Mouse (Mus musculus) urinary bladder, postnatal 4 days (tissue): ENCODE measurements around the gene Tmbim7.
A peak's percentile ranks its signal among the peaks of the same experiment; 100 is the strongest.
"Not testable (repeated sequence)": the region's sequence is repeated elsewhere in the genome, so short reads cannot be mapped to it uniquely, and the experiment has no call there.

Source experiments
- DNase-seq, 2 experiments: peaks; one replicate each; pipeline ENCODE4 v3.0.0; 2021 to 2022; ENCODE audit warnings: low spot score in 2 of 2

Tmbim7 gene

DNA sequence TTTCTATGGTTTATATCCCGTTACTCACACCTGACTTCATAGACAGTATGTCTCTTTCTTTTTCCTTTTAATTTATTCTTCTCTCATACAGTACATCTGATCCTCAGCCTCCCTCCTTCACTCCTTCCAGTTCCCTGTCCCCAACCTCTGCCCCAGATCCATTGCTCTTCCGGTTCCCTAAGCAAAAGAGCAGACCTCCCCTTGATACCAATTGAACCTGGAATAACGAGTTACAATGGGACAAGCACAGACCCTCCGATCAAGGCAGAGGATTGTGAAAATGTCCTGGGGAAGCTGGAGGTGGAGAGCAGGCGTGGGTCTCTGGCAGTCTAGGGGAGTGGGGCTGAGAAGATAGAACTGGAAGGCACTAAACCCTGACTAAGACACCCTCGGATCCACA lies at the start of gene Tmbim7:
Gene Tmbim7, plus strand, starts transcription at position 301 of the 400 bp plus-strand sequence.
- DNase-seq = no peak

DNA sequence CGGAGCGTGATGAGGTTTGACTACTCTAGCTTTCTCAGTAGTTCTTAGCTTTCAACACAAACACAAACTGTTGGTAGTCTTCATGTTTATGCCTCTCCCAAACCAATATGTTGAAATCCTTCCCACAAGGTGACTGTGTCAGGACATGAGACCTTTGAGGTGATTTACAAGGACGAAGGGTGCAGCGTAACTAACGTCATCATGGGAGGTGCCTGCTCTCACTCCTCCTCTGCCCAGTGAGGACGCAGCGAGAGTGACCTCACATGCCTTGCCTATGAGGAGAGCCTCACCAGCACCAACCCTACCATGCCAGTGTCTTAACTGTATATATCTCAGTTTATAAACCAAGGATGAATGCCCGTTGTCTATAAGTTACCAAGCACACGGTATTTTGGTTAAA lies 43.9 kb upstream of the Tmbim7 start:
- no peak for DNase-seq

DNA sequence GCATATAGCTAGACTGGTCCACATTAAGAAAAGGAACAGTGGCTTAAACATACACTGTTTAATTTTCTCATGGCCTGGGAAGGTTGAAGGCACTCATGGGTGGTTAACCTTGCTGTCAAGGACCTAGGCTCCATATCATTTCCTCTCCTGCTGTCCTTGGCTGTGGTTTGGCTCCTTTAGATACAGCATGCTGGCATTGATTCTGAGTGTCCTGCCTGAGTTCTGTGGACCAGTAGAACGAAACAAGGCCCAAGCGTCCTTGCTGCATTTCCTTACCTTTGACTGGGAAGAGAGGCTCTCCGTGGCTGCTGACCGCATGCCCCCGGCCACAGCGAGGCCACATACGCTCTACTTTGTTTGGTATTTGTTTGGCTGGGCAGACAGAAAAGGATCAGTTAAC lies 41.7 kb upstream of the Tmbim7 start:
- no peak for DNase-seq

DNA sequence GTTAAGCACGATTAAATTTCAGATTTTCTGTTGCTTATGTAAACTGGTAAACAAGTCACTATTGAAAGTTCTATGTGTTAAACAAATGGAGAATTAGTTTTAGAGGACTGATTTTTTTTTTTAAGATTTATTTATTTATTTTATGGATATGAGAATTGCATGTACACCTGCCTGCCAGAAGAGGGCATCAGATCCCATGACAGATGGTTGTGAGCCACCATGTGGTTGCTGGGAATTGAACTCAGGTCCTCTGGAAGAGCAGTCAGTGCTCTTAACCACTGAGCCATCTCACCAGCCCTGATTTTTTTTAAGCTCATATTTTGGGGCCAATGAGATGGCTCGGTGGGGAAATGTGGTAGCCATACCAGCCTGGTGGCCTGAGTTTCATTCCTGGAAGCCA lies 39.1 kb upstream of the Tmbim7 start:
- not testable (repeated sequence) for DNase-seq

DNA sequence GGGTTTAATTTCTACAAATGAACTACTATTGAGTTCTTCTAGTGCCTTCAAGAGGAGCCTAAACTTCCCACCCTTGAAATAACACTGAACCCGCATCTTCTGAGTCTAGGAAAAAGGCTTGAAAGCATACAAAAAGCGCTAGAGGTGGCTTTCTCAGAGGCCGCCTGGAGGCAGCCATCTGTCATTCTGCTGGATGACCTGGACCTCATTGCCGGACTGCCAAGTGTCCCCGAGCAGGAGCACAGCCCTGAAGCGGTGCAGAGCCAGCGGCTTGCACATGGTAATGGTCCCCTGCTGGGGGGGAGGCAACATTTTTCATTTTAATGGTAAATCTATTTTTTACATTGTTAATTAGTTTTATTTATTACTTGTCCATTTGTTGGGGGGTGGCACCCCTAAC lies 30.5 kb upstream of the Tmbim7 start:
- DNase-seq = no peak

DNA sequence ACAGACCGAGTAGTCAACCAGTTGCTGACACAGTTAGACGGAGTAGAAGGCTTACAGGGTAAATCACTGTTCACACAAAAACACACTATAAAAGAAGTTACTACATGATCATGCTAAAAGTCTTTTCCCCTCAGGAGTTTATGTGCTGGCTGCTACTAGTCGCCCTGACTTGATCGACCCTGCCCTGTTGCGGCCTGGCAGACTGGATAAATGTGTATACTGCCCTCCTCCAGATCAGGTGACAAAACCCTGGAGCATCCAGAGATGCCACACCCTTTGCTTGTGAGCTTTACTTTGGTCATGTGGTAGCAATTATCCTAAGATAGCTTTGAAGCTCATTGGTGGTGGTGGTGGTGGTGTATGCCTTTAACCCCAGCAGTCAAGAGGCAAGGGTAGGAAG lies 20.9 kb upstream of the Tmbim7 start:
- DNase-seq = no peak

DNA sequence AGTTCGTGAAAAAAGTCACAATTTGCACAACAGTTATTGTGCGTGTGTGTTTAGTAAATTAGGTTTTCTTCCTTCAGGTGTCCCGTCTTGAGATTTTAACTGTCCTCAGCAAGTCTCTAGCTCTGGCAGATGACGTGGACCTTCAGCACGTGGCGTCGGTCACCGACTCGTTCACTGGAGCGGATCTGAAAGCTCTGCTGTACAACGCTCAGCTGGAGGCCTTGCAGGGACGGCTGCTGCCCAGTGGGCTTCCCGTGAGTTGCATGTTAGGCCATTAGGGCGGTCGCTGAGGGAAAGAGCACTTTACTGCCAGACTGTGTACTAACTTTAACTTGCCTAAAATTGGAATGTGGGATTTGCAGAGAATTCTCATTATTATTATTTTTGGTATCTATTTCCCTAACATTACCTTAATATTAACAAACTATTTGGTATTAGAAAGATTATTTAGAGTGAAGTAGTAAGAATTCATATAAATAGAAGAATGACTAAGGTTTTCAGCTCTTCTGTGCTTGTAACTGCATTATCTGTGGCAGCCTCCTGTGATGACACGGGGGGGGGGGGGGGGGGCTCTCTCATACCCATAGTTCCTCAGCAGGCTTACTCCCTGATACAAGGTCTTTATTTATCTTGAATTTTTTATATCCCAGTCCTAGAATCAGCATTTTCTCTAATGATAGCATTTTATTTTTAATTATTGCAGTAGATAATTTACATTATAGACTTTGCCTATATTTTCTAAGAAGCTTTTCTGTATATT lies 19.3 kb upstream of the Tmbim7 start:
- DNase-seq = no peak

DNA sequence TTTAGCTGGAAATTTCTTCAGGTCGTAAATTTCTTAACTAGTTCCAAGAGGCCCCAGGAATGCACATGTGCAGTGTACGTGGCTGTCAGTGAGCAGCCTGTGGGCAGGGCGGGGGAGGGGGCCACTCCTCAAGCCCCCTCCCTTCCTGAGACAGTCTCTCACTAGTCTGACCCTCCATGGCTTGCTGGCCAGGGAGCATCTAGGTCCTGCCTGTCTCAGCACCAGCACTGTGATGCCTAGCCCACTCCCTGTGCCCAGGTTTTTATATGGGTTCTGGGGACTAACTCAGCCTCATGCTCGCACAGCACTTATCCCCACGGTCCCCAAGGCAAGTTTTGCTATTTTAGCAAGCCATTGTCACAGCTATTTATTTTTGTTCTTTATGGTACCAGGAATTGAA lies 18.7 kb upstream of the Tmbim7 start:
- no peak for DNase-seq

DNA sequence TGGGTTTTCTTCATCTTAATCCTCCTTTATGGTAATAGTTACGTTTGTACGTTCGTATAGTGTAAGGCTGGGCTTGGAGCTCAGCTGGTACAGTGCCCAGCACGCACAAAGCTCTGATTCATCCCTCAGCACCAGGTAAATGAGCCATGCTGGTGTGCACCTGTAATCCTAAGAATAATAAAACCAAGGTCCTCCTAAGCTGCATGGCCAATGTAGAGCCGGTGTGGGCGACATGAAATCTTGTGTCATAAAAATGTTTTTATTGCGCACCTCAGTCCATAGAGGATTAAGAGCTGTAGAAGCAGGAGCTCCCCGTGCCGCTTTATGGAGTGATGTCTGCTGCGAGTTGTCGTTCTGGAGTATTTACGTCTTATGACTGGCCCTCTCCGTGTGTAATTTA lies 17.7 kb upstream of the Tmbim7 start:
- DNase-seq = no peak

DNA sequence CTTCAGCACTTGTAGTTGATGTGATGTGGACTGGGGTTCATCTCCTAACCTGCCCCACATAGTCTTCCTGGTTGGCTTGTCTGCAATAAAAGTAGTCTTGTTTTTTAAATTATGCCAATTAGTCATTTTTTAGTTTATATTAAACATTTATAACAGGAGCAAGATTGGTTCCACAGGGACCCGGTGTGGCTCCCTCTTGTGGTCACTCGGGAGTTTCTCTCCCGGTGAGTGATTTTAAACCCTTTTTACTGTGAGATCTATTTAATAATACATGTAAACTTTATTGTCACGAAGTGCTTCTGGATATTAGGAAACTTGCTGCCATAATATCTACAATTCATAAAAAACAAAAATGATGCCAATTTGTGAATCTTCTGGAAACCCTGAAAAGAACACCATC lies 17.0 kb upstream of the Tmbim7 start:
- no peak for DNase-seq

DNA sequence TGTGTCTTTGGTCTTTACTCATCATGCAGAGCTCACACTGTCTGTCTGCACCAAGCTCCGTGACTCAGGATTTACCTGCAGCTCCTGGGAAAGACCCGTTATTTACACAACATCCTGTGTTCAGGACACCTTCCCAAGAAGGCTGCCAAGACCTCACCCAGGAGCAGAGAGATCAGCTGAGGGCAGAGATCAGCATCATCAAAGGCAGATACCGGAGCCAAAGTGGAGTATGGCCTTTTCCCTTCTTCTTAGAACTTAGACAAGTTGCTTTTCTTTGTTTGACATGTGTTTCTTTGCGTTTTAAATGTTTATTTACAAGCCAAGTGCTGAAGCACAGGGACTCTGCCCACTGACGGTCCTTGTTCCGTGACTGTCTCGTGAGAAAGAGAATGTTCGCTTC lies 15.7 kb upstream of the Tmbim7 start:
- no peak for DNase-seq

DNA sequence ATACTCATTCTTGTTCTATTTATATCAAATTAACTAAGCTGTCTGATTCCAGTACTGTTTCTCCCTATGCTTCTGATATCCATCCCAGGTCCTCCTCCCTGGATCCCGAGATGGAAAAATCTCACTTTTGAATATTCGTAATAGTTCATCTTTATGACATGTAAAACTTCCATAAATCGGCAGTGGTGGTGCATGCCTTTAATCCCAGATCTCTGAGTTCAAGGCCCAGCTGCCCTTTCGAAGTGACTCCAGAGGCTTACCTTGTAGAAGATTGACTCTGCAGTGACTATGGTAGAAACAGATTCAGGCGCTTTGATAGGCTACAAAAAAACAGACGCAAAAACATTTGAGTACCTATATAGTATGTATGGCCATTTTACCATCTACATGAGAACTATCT lies 6.4 kb upstream of the Tmbim7 start:
- DNase-seq = no peak

DNA sequence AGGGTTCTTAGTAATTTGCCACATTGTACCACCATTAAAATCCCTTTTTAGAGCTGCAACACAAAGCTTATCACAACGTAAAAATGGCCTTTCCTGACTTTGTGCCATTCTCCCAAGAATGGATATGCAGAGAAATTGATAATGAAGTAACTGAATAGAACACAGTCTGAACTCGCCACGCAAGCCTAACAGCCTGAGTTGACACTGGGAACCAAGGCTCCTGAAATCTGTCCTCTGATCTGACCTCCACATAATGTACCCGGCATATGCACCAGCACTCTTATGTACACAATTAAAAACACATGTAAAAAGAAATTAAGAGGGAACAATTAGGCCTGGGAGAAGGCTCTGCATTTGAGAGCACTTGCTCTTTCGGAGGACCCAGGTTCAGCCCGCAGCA lies 5.7 kb upstream of the Tmbim7 start:
- no peak for DNase-seq

DNA sequence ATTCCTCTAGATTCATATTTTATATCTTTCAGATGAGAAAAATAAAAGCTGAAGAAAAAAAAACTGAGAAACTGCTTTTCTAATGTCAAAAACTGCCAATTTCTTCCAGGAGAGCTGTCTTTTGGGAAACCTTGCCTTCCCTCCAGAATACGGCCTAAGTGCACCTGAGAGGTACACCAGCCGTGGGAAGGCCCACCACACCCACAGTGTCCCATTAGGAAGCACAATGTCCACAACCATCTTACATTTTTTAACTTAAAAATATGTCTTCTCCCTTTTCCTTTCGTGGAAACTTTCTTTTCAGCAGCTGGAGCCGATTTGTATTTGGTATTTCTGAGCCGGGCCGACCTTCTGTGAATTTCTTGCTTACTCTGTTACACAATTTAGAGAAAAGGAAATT lies 4.4 kb upstream of the Tmbim7 start:
- no peak for DNase-seq

DNA sequence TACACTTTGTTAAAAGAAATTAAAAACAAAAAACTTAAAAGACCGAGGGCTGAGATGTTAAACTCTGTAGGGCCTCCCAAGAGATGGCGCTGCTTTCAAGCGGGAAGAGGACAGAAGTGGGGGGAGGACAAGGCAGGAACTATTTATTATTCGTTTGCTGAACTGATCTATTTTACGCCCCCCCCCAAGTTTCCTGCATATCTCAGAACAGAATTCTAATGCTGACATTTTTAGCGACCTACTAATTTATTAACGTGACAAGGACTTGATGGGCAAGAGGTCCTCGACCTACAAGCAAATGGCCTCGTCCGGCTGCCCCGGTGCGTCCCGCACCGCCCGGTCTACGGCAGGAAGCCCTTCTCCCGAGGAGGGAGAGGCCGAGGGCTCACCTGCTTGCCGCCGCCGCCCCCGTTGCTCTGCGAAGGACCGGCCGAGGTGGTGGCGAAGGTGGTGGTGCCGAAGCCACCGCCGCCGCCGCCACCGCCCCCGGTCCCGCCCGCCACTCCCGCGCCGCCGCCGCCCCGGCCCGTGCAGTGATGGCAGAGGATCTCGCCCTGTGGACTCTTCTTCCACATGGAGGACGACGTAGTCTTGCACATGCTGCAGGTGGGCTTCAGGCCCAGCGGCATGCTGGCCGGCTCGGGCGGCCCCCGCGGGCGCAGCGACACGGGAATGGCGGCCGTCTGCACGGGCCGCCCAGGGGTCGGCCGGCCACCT lies 3.8 kb upstream of the Tmbim7 start:
- DNase-seq = no peak

DNA sequence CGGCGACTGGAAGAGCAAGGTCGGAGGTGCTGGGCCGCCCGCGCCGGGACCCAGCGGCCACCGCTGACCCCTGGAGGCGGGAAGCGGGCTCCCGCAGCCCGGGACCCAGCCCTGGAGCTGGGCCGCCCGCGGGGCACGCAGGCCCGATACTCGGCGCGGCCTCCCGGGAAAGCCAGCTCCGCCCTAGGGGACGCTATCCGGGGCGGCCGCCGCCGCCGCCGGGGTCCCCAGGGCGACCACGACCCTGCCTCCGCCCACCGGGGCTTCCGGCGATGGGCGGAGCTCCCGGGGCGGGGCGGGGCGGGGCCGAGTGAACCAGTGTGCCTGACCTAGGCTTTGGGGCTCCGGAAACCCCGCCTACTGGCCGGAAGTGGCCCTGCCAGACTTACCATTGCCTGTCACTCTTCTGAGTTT lies 3.3 kb upstream of the Tmbim7 start:
- peak; percentile 81 to 84 for DNase-seq

DNA sequence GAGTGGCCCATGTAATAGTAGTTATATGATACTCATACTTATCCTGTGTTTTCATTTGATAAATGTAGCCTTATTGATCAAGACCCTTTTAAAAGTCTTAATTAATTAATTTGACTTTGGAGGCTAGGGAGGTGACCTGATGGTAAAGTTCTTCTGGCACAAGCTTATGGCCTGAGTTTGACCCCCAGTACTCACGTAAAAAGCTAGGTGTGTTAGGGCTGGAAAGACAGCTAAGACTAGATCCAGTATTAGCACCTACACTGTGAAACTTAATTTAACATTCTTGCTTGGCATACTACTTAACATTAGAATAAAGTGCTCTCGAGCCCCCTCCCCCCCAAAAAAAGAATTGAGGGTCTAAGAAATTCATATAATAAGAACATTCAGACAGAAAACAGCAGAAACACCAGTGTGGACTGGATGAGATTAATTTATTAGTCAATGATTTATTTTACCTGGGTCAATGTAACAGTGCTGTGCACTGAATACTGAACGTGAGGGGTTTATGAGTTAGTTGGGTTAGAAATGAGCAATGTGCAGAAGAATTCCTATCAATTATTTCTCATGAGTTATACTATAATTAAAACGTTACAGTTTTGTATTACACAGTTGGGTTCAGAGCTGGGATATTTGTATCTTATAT lies 2.7 kb upstream of the Tmbim7 start:
- no peak for DNase-seq

DNA sequence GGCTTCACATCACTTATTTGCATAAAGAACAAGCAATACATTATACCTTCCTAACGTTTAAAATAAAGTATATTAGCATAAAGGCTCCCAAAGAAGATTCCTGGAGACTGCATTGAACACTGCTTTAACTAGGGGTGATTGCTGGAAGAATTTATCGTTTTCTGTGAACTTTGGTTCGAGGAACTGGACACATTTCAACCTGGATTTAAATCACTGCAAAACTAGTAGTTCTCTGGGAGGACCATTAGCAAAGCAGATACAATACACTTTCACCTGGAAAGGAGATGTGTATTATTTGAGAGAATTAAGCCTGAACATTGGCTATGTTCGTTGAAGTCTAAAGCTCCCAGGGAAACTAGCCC lies 2.2 kb upstream of the Tmbim7 start:
- no peak for DNase-seq

DNA sequence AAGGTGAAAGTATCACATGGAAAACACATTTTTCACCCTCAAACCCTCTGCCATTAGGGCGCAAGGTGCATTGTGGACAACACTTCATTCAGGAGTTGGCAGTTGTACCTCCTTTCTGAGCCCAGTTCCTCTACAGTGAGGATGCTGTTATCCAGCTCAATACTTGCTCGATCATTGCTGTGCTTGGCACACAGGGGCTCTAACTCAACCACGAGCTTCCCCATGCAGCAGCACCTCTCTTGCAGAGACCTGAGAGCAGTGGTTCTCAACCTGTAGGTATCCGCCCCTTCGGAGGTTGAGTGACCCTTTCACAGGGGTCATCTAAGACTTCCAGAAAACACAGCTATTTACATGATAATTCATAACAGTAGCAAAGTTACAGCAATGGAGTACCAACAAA lies 640 bp downstream of the Tmbim7 start:
- no peak for DNase-seq

DNA sequence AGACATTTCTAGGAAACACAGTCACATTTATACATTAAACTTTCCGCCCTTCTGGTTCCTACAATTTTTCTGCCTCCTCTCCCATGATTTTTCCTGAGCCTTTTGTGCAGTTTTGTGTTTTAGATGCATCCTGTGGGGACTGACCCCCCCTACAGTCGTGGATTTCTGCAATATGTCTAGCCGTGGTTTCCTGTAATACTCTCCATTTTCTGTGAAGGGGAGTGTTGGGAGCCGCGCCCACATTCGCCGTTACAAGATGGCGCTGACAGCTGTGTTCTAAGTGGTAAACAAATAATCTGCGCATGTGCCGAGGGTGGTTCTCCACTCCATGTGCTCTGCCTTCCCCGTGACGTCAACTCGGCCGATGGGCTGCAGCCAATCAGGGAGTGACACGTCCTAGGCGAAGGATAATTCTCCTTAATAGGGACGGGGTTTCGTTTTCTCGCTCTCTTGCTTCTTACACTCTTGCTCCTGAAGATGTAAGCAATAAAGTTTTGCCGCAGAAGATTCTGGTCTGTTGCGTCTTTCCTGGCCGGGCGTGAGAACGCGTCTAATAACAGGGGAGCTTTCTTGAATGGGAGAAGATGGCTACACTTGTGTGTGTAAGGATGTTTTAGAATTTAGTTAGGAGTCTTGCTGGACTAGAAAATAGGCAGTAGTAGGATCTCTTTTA lies 2.1 kb downstream of the Tmbim7 start:
- not testable (repeated sequence) for DNase-seq

DNA sequence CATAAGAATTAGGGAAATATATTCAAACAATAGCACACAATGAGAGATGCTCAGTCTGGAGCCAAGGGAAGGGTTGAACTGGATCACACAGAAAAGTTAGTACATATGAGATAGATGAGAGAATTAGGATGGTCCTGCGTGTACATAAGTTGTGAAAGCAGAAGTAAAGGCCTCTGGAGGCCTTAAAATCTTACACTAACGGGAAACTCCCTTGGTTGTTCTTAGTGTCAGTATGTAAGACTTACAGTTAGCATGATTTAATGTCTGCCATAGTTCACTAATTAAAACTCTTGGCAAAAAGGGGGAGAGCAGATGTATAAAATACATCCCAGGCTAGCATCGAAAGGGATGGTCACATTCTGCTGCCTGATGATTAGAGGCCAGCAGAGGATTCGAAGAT lies 2.8 kb downstream of the Tmbim7 start:
- no peak for DNase-seq

DNA sequence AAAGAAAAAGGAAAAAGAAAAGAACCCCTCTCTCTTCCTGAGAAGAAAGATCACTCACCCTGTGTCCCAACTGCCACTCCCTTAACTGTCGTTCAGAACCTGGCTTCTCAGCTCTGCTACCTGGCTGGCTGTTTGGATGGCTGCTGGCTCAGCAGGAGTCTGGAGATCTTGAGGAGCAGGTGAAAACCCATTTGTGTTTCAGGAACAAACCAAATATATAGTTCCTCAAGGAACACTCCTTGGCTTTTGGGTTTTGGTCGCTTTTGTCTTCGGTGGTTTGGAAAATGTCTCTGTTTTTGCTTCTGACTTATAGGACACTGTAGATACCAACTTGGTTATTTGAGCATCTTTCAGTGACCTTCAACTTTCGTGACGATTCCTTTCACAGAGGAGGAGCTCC lies 6.1 kb downstream of the Tmbim7 start, which contains the start of gene Gatad1:
Gene Gatad1, minus strand, starts transcription at position 101 of the 400 bp plus-strand sequence.
- DNase-seq = no peak
